Mouse (Mus musculus) bone marrow macrophage, adult 2 months (primary cell): ENCODE results near the gene Erp27.

Experiments used
- CTCF ChIP-seq: IDR thresholded peaks from 2 replicates; pipeline ENCODE4 v1.5.1; 2012; ENCODE audit warnings: low read depth, mild to moderate bottlenecking, low read length, moderate library complexity
- POLR2A ChIP-seq: IDR thresholded peaks from 2 replicates; pipeline ENCODE4 v1.6.1; 2012; ENCODE audit warnings: mild to moderate bottlenecking, low read depth, low read length, borderline replicate concordance

DNA sequence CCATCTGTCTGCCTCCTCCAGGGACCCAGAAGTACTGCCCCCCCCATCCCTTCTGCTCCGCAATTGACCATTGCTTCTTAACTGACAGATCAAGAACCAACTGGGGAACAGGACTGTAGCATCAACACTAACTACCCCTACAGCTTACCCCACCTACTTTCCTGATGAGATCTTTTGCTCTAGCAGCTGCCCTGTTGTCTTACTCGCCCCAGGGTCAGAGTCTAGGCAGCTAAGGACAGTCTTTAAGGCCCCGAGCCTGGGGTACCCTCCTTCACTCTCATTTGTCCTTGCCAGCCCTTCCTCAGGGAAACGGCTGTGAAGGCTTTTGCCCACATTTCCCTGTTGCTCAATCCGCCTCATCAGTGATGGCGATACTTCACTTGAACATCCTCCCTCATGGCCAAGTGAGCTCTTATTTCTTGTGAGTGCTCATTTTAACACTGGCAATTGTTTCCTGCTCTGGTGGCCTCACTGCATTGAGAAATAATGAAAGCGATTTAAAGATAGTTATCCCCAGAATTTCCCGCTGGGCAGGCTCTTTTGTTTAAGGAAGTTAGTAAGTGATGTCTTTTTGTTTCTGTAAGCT, 18.0 kb downstream of the Erp27 start:
- TF ChIP-seq POLR2A, result no peak
- TF ChIP-seq CTCF, result no peak
